22 mouse cellular contexts compared by ENCODE assay signal in the genomic region with DNA sequence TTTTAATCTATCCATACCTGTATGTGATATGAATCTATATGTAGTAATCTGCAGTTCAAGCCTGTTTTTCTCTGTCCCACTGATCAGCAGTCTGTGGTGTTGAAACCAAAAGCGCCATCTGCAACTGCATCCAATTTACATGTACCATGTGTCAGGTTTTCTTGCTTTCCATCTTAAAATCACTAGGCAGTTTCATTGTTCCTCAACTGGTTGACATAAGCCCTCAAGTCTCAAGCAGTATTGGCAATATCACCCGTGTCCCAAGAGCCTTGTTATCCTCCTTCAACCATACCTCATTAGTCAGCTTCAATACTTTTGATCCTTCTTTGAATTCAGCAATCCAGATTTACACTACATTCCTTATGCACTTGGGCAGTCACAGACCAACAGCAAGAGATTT.
A peak's percentile ranks its signal among the peaks of the same experiment; 100 is the strongest.
DNase-seq lines count a peak whose midpoint lies in the region; ATAC-seq and TF ChIP-seq lines count a peak whose summit lies in the region.
"Had no signal": no experiment of that assay in that cellular context is flagged by ENCODE, and none has a peak within 500 bp of the region (broad histone marks: within the 10 kb centered on the region; RNA-seq: fewer than 3 reads in every experiment).

No protein-coding gene starts in this region.

- no peak for ATAC-seq in neural tube, embryonic 13.5 days (ENCODE audit: low read depth)
- peak; percentile 36; the same call in 1 of the 2 replicates for ATAC-seq in hindbrain, postnatal 0 days
- ATAC-seq: CD4-positive, CD25-positive, alpha-beta regulatory T cell, adult 4 months had no signal

- no peak overlapping the region for H3K9ac ChIP-seq in neural tube, embryonic 13.5 days
- H3K9ac ChIP-seq in hindbrain, postnatal 0 days (replicated peaks; ENCODE audit: low read length) = no peak overlapping the region
- H3K9ac ChIP-seq: embryonic facial prominence, embryonic 12.5 days had no signal

- no peak overlapping the region for H3K4me2 ChIP-seq in neural tube, embryonic 13.5 days
- H3K4me2 ChIP-seq in hindbrain, postnatal 0 days (ENCODE audit: low read depth, low read length) = no peak overlapping the region
- H3K4me2 ChIP-seq: embryonic facial prominence, embryonic 12.5 days; liver, embryonic 11.5 days had no signal

- no peaks in the 10 kb centered on the region for H3K9me3 ChIP-seq in neural tube, embryonic 13.5 days
- no peaks in the 10 kb centered on the region for H3K9me3 ChIP-seq in hindbrain, postnatal 0 days (ENCODE audit: low read length)
- H3K9me3 ChIP-seq: embryonic facial prominence, embryonic 12.5 days had no signal

- peak; percentile 22 to 25 for DNase-seq in cerebellum, postnatal 10 days
- no peak for DNase-seq in cerebellum, adult 9-11 months
- DNase-seq in neural tube, embryonic 10.5 days (ENCODE audit: extremely low spot score, low spot score) = no peak
- peak; percentile 25 for DNase-seq in hindbrain, postnatal 0 days (ENCODE audit: low spot score)
- DNase-seq in kidney, postnatal 10 days = no peak
- DNase-seq in left cerebral cortex, adult 11 months (ENCODE audit: low spot score) = no peak
- DNase-seq in adrenal gland, adult (ENCODE audit: inconsistent age in 2 of 2, low spot score in 1 of 2) = no peak
- DNase-seq: adrenal gland, adult 8-10 months; cerebellum, adult 11 months; cerebellum, postnatal 36 days; heart, adult 18-20 months; heart, postnatal 4 days; kidney, adult 11 months; kidney, postnatal 14 days; lung, adult 2 months; lung, postnatal 4 days; right cerebral cortex, adult 18-20 months; thymus, postnatal 36 days had no signal

- no peak overlapping the region for H3K4me3 ChIP-seq in neural tube, embryonic 13.5 days
- no peak overlapping the region for H3K4me3 ChIP-seq in hindbrain, postnatal 0 days (ENCODE audit: low read length)
- H3K4me3 ChIP-seq: embryonic facial prominence, embryonic 12.5 days had no signal

- WGBS in neural tube, embryonic 13.5 days = 78% methylated on average over 2 of the region's 2 CpGs
- WGBS in hindbrain, postnatal 0 days = 55% methylated on average over 2 of the region's 2 CpGs

- peak overlapping the region; percentile 15; the same call in 1 of the 2 replicates for H3K27ac ChIP-seq in neural tube, embryonic 13.5 days (replicated peaks)
- no peak overlapping the region for H3K27ac ChIP-seq in hindbrain, postnatal 0 days
- H3K27ac ChIP-seq: embryonic facial prominence, embryonic 12.5 days had no signal

- H3K36me3 ChIP-seq in neural tube, embryonic 13.5 days = no peaks in the 10 kb centered on the region
- no peaks in the 10 kb centered on the region for H3K36me3 ChIP-seq in hindbrain, postnatal 0 days (ENCODE audit: insufficient read depth, low read length)
- H3K36me3 ChIP-seq: embryonic facial prominence, embryonic 12.5 days had no signal

- no peak for TF ChIP-seq CTCF in hindbrain, postnatal 0 days (IDR thresholded peaks at IDR 0.05; ENCODE audit: low read depth)

- no peaks in the 10 kb centered on the region for H3K27me3 ChIP-seq in neural tube, embryonic 13.5 days
- no peaks in the 10 kb centered on the region for H3K27me3 ChIP-seq in hindbrain, postnatal 0 days (ENCODE audit: insufficient read depth, low read length)
- H3K27me3 ChIP-seq: embryonic facial prominence, embryonic 12.5 days had no signal

- peaks cover 29% of the 10 kb centered on the region for H3K4me1 ChIP-seq in neural tube, embryonic 13.5 days (replicated peaks)
- 0 out of 2 replicates have a peak, but pooled peaks cover 9% of the 10 kb centered on the region for H3K4me1 ChIP-seq in hindbrain, postnatal 0 days (ENCODE audit: insufficient read depth, low read length)

Comparison
In these comparisons a context has a peak if more than half of its experiments do, and no peak if none do; other contexts are left out.
1. DNase-seq: peak in cerebellum, postnatal 10 days (2 of 2) and hindbrain, postnatal 0 days (single experiment); none in cerebellum, adult 9-11 months (single experiment), neural tube, embryonic 10.5 days (single experiment), kidney, postnatal 10 days (single experiment), left cerebral cortex, adult 11 months (single experiment) and adrenal gland, adult (0 of 2).